Mouse (Mus musculus) MEL-GATA-1-ER (cell line): ENCODE data around the gene BC004004.
"Not testable (repeated sequence)": the region's sequence is repeated elsewhere in the genome, so short reads cannot be mapped to it uniquely, and the experiment has no call there.

Experiments
- DNase-seq: peaks from one replicate; pipeline ENCODE4 v3.0.0-alpha.2; 2012; ENCODE audit warnings: low read depth; ENCODE audit errors: extremely low read depth

Gene BC004004

GRCm38 (mm10) chr17:29268682-29269348 lies at the start of gene BC004004:
BC004004 (plus strand) TSS chr17:29268788.
- DNase-seq, result peak; percentile 87

- no peak for DNase-seq
Observed at GRCm38 (mm10) chr17:29220631-29221030, 48.0 kb upstream of the BC004004 start.

- DNase-seq, result no peak
Observed at GRCm38 (mm10) chr17:29231109-29231508, 37.5 kb upstream of the BC004004 start.

- DNase-seq, result no peak
Observed at GRCm38 (mm10) chr17:29236111-29236510, 32.5 kb upstream of the BC004004 start.

GRCm38 (mm10) chr17:29237267-29237771 lies 31.3 kb upstream of the BC004004 start:
- no peak for DNase-seq

- DNase-seq, result no peak
Observed at GRCm38 (mm10) chr17:29237772-29238420, 30.7 kb upstream of the BC004004 start, which contains the start of gene Cpne5. Cpne5 (minus strand) TSS chr17:29238167.

GRCm38 (mm10) chr17:29238421-29238945 lies 30.1 kb upstream of the BC004004 start:
- no peak for DNase-seq

- DNase-seq, result no peak
Observed at GRCm38 (mm10) chr17:29244912-29245311, 23.7 kb upstream of the BC004004 start.

- peak; percentile 69 for DNase-seq
Observed at GRCm38 (mm10) chr17:29245725-29246124, 22.9 kb upstream of the BC004004 start.

- peak; percentile 69 for DNase-seq
Observed at GRCm38 (mm10) chr17:29246602-29247001, 22.0 kb upstream of the BC004004 start.

GRCm38 (mm10) chr17:29247881-29248280 lies 20.7 kb upstream of the BC004004 start:
- no peak for DNase-seq

- DNase-seq, result no peak
Observed at GRCm38 (mm10) chr17:29249512-29249911, 19.1 kb upstream of the BC004004 start.

- not testable (repeated sequence) for DNase-seq
Observed at GRCm38 (mm10) chr17:29251006-29251405, 17.6 kb upstream of the BC004004 start.

GRCm38 (mm10) chr17:29251608-29252390 lies 16.8 kb upstream of the BC004004 start:
- DNase-seq, result no peak

- DNase-seq, result no peak
Observed at GRCm38 (mm10) chr17:29253236-29253635, 15.4 kb upstream of the BC004004 start.

- DNase-seq, result no peak
Observed at GRCm38 (mm10) chr17:29253684-29254083, 14.9 kb upstream of the BC004004 start.

GRCm38 (mm10) chr17:29254784-29255183 lies 13.8 kb upstream of the BC004004 start:
- DNase-seq, result not testable (repeated sequence)

GRCm38 (mm10) chr17:29256507-29256906 lies 12.1 kb upstream of the BC004004 start:
- no peak for DNase-seq

- no peak for DNase-seq
Observed at GRCm38 (mm10) chr17:29257001-29257511, 11.5 kb upstream of the BC004004 start.

GRCm38 (mm10) chr17:29258025-29258558 lies 10.5 kb upstream of the BC004004 start:
- no peak for DNase-seq

- DNase-seq, result no peak
Observed at GRCm38 (mm10) chr17:29258921-29259320, 9.7 kb upstream of the BC004004 start.
